Mouse (Mus musculus): ENCODE data around the gene Sipa1l3. TPM values are rescaled to one million over a fixed set of nuclear protein-coding genes. Genes with fewer than 3 reads are reported as not detected.

Gene Sipa1l3
- polyA plus RNA-seq, 1 experiment, result 38.2 TPM

GRCm38 (mm10) chr7:29314844-29315628 lies 203.4 kb downstream of the Sipa1l3 start:
- peak in 1 of 2 experiments; percentile 79 for DNase-seq (ENCODE audit: extremely low spot score in 1 of 2, low spot score in 1 of 2)

DNA sequence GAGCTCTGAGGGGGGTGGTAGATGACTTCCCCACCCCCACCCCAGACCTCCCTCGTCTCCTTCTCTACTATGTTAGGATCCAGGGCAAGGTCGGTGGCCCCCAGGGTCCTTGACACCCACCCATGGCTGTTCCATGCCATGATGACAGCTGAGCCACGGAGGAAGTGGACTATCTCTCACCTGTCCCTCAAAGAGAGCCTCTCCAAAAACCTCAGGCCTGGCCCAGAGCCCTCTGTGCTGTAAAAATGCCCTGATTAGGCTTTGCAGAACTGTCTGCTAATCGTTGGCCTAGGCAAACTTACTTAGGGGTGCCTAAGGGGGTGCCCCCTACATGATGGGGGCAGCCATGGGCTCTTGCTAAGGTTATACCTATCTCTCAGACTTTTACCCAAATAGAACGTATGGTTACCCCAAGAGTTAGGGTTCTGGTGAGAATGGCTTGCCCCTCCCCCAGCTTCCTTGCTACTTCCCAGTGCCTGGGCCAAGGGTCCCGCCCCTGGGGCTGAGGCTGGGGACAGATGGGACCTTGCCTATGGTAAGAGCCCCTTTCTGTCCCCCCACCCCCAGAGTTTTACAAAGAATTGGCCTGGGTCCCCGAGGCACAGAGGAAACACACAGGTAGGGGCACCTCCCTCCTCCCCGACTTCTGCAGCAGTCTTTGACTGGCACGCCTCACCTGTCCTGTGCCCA lies 204.7 kb downstream of the Sipa1l3 start:
- DNase-seq (ENCODE audit: extremely low spot score in 1 of 2, low spot score in 1 of 2), result no peak

DNA sequence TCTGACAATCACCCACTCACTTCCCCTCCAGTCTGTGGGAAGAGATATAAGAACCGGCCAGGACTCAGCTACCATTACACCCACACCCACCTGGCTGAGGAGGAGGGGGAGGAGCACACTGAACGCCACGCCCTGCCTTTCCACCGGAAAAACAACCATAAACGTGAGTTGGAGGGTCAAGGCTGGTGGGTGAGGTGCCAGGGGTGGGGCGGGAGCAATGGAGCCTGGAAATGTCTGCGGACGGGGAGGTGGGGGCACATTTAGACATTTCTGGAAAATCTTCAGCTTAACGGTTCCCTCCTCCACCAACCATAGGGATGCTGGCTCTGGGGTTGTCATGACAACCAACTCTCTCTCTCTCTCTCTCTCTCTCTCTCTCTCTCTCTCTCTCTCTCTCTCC lies 205.4 kb downstream of the Sipa1l3 start:
- peak in 1 of 2 experiments; percentile 71 for DNase-seq (ENCODE audit: extremely low spot score in 1 of 2, low spot score in 1 of 2)

GRCm38 (mm10) chr7:29309749-29310148 lies 208.7 kb downstream of the Sipa1l3 start:
- DNase-seq (ENCODE audit: extremely low spot score in 1 of 2, low spot score in 1 of 2), result no peak

- DNase-seq (ENCODE audit: extremely low spot score in 1 of 2, low spot score in 1 of 2), result peak in 1 of 2 experiments; percentile 75
Measured at GRCm38 (mm10) chr7:29309221-29309721, 209.2 kb downstream of the Sipa1l3 start.

DNA sequence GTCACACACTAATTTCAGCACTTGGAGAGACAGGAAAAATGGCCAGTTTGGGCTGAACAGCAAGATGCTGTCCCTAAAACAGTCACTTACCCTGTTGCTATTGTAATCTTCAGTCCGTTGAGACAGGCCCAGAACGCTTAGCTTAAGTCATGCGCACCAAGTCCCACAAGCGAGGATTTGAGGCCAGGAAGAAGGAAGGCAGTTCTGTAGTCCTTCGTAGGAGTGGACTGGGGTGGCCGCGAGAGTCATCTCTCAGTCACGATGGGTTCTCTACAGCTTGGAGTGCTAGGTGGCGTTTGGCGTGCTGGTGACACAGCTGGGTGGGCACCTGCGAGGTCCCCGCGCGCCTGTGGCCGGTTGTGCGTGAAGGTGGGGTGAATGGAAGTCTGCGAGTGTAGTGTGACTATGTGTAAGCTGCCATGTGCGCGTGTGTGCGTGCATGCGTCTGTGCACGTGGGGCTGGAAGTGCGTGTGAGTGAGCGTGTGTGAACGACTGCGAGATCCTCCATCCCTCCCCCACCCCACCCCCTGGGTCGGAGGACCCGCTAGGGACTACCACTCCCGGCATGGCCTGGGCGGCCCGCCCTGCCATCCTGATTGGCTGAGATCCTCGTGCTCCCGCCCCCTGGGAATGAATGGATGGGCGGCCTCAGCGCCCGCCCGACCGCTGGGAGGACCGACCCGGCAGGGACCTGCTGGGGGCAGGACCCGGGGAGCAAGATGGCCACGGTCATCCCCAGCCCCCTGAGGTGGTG lies 210.9 kb downstream of the Sipa1l3 start:
- peak; percentile 85 to 96 for DNase-seq (ENCODE audit: extremely low spot score in 1 of 2, low spot score in 1 of 2)

DNA sequence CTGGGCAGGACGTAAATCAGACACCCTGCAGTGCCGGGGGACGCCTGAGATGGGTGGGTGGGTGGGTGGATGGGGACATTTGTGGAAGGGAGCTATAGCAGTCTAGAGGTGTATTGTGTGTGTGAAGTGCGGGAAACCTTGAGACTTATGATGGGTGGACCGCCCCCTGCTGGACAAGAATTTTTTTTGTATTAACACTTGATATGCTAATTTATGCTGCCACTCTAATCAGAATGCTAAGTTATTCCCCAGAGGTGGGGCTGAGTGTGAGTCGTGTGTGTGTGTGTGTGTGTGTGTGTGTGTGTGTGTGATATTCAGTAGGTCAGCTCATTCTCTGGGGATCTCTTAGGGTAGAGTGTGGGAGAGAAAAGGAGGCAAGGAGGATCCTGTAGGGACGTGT lies 211.8 kb downstream of the Sipa1l3 start:
- DNase-seq (ENCODE audit: extremely low spot score in 1 of 2, low spot score in 1 of 2), result peak in 1 of 2 experiments; percentile 84

DNA sequence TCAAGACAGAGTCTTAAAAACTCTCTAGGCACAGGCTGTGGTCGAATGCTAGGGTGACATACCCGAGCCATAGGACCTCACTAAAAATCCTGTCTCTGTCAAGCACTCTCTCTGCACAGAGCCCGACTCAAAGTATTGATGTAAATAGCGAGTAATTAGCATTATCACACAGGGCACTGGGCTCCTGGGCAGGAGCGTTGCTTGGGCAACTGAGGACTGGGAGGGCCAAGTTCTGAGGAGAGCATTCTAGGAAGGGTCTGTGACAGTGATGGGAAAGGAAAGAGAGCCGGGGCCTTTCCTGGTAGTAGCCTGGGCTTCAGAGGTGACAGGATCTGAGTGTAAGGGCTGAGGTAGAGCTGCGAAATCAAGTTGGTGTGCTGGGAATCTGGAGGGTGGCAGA lies 212.3 kb downstream of the Sipa1l3 start:
- no peak for DNase-seq (ENCODE audit: extremely low spot score in 1 of 2, low spot score in 1 of 2)

DNA sequence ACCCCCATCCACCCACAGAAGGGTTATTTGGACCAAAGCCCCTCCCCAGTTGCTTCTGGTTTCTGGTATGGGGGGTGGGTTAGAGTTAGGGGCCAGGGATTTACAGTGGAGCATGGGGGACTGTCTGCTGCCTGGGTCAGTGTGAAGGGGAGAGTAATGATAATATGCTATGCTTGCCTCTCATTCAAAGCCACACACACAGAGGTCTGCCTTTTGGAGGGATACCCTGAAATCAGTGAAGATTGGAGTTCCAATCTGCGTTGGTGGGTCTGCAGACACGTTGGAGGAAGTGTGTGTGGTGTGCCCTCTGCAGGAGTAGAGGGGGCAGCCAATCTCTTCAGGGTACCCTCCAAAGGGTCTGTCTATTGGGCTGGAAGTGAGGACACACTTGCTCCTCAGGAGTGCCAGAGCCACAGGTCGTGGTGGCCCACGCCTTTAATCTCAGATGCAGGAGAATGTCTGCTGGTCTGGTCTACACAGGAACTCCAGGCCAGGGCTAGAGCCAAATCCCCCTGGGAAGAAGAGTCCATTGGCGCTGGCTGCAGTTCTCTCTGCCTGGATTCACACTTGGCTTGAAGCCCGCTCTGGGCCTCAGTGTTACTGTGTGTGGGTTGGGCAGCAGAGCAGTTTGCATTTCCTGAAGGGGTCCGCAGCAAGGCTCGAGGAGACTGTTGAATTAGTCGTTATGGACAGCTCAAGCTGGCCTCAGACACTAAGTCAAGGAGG lies 213.0 kb downstream of the Sipa1l3 start:
- DNase-seq (ENCODE audit: extremely low spot score in 1 of 2, low spot score in 1 of 2), result no peak

GRCm38 (mm10) chr7:29304463-29305262 lies 213.8 kb downstream of the Sipa1l3 start:
- DNase-seq (ENCODE audit: extremely low spot score in 1 of 2, low spot score in 1 of 2), result no peak

- peak; percentile 86 to 91 for DNase-seq (ENCODE audit: extremely low spot score in 1 of 2, low spot score in 1 of 2)
Measured at GRCm38 (mm10) chr7:29303738-29304462, 214.5 kb downstream of the Sipa1l3 start, which contains the start of gene Dpf1. TSS of gene Dpf1 (plus strand) at chr7:29303951.

GRCm38 (mm10) chr7:29302641-29303040 lies 215.8 kb downstream of the Sipa1l3 start:
- DNase-seq (ENCODE audit: extremely low spot score in 1 of 2, low spot score in 1 of 2), result no peak

GRCm38 (mm10) chr7:29301127-29301566 lies 217.3 kb downstream of the Sipa1l3 start:
- DNase-seq (ENCODE audit: extremely low spot score in 1 of 2, low spot score in 1 of 2), result peak in 1 of 2 experiments; percentile 86

DNA sequence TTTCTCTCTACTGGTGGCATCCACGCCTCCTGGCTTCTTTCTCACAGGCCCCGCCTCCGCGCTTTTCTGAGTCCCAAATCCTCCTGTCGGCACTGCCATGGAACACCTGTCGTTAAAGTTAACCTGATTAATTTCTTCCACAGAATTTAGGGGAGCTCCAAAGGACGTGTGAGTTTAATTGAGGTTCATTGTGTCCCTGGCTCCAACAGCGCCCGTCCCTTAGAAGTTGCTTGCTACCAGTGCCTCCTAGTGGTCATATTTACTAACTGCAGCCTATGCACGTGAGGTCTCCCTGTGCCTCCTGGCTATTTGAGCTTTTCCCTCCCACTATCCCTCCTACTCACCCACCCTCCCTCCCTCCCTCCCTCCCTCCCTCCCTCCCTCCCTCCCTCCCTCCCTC lies 221.4 kb downstream of the Sipa1l3 start:
- DNase-seq (ENCODE audit: extremely low spot score in 1 of 2, low spot score in 1 of 2), result peak in 1 of 2 experiments; percentile 80

- no peak for DNase-seq (ENCODE audit: extremely low spot score in 1 of 2, low spot score in 1 of 2)
Measured at GRCm38 (mm10) chr7:29295861-29296647, 222.4 kb downstream of the Sipa1l3 start.

DNA sequence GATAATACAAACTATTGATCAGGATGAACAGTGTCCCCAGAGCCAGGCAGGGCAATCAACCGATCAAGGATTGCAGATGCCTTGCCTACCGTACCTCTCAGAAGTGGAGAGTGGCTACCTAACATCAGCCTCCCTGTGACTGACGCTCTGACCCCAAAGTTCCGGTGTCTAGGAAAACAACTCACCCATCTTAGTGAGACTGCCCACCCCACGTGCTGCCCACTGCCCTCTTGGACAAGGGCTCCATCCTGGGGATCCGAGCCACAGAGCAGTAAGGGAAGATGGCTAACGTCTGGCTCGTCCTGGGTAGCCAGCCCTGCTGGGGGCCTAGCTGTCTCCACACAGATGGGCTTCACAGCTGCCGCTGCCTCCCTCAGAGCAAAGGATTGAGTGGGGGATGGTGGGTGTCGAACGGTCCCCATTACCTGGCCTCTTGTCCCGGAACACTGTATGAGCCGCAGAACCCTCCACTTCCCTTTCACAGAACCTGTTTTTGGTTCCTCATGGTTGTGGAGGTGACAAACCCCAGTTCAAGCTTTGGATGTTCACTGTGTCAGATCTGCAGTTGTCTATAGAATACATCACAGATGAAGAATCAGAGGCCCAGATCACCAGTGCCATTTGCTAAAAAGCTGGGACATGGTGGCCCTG lies 224.2 kb downstream of the Sipa1l3 start:
- DNase-seq (ENCODE audit: extremely low spot score in 1 of 2, low spot score in 1 of 2), result no peak

Measured in frontal cortex, adult 2 months (tissue).